Mouse (Mus musculus) hindbrain, embryonic 16.5 days (tissue): Measurements from ENCODE around the gene Slc25a31. TPM values are rescaled to one million over a fixed set of nuclear protein-coding genes. Genes with fewer than 3 reads are reported as not detected.

Experiments used
- ATAC-seq: fragments of 200-750 bp; cut with Nextera tagmentation; 2 replicates; pipeline ENCODE4 v1.8.0; 2017; ENCODE audit warnings: moderate TSS enrichment, moderate library complexity
- H3K27ac ChIP-seq: fragments of 300-500 bp; sonication (generic); 2 replicates; pipeline ENCODE4 v1.5.1; 2014; ENCODE audit warnings: low read depth, mild to moderate bottlenecking, control low read depth, low read length, moderate library complexity
- H3K27me3 ChIP-seq: fragments of 300-500 bp; sonication (generic); replicated peaks from 2 replicates; pipeline ENCODE4 v1.6.1; 2014; ENCODE audit warnings: low read length; ENCODE audit not compliant: control insufficient read depth, insufficient read depth
- H3K36me3 ChIP-seq: fragments of 300-500 bp; sonication (generic); 2 replicates; pipeline ENCODE4 v1.6.1; 2014; ENCODE audit warnings: mild to moderate bottlenecking, low read length, moderate library complexity, mixed read lengths; ENCODE audit not compliant: control insufficient read depth, insufficient read depth
- H3K4me1 ChIP-seq: fragments of 300-500 bp; sonication (generic); 2 replicates; pipeline ENCODE4 v1.6.1; 2014; ENCODE audit warnings: low read depth, low read length; ENCODE audit not compliant: control insufficient read depth, insufficient read depth
- H3K4me2 ChIP-seq: fragments of 300-500 bp; sonication (generic); 2 replicates; pipeline ENCODE4 v1.6.1; 2014; ENCODE audit warnings: mild to moderate bottlenecking, low read length, control low read depth, moderate library complexity
- H3K4me3 ChIP-seq: fragments of 300-500 bp; sonication (generic); 2 replicates; pipeline ENCODE4 v1.5.1; 2014; ENCODE audit warnings: mild to moderate bottlenecking, low read length, control low read depth, moderate library complexity
- H3K9ac ChIP-seq: fragments of 300-500 bp; sonication (generic); 2 replicates; pipeline ENCODE4 v1.6.1; 2014; ENCODE audit warnings: low read depth, mild to moderate bottlenecking, control low read depth, low read length, moderate library complexity
- H3K9me3 ChIP-seq: fragments of 300-500 bp; sonication (generic); 2 replicates; pipeline ENCODE4 v1.6.1; 2014; ENCODE audit warnings: mild to moderate bottlenecking, low read length, moderate library complexity; ENCODE audit not compliant: control insufficient read depth
- WGBS: fragments of 180-500 bp; shearing (Covaris S2); extraction: QIAGEN DNeasy Blood & Tissue Kit; methylation state at CpG from one replicate; pipeline ENCODE4 v1.1.7; 2014; 5-methylcytosine and 5-hydroxymethylcytosine counted together
- polyA plus RNA-seq: library from polyadenylated mRNA; unstranded; fragments of >200 nt; fragmentation: Nextera tagmentation; extraction: Ambion mirVana; gene quantifications from 2 replicates; pipeline ENCODE4 v1.2.1, GENCODE M21; 2015

Slc25a31 gene
- polyA plus RNA-seq, 1 experiment from 2014 or later, result 0.36 TPM

DNA sequence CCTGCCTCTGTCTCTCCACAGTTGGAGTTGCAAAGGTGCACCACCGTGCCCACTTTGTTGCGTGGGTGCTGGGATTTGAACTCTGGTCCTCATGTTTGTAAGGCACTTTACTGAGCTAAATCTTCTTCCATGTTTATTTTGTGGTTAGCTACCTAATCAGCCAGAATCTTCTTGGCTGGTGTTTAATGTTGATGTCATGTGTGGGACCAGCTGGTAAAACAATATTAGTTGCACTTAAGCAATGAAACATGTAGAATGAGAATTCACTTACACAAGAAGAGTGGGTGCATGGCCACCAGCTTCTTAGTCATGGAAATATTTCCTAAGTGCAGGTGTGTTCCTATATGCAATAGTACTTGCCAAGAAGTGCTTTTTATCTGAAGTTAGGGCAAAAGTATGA, 13.5 kb upstream of the Slc25a31 start:
- no peak overlapping the region for H3K9ac ChIP-seq
- WGBS, result 96% methylated on average over 2 of the region's 2 CpGs

DNA sequence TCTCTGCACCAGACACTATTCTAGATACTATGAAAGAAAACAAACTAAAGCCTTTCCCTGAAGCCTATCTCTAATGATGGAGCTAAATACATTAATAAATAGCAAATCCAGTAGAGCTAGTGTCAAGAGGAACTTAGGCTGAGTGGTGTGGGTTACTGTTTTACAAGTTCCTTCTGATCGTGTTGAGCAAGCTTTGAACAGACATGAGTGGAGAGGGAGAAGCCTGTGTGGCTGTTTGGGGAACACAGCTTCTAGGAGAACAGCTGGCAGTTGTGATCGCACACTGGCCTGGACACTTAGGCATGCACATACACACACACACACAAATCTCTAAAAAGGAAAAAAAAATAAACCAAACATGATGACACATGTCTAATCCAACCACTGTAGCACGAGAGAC, 9.8 kb upstream of the Slc25a31 start:
- Histone ChIP-seq H3K4me2 (no peak overlapping the region), H3K4me3 (no peak overlapping the region), H3K36me3 (no peaks in the 10 kb centered on the region; the same call in 1 of the 2 replicates), H3K9me3 (no peaks in the 10 kb centered on the region), H3K27me3 (no peaks in the 10 kb centered on the region), H3K9ac (no peak overlapping the region), H3K4me1 (no peaks in the 10 kb centered on the region), H3K27ac (no peak overlapping the region)
- WGBS, result 89% methylated on average over 3 of the region's 3 CpGs
- no peak for ATAC-seq

More for the DNA sequence above, 13.5 kb upstream of the Slc25a31 start:
- ATAC-seq, result no peak
- Histone ChIP-seq H3K4me3 (no peak overlapping the region), H3K27me3 (no peaks in the 10 kb centered on the region), H3K9me3 (no peaks in the 10 kb centered on the region), H3K36me3 (no peaks in the 10 kb centered on the region; the same call in 1 of the 2 replicates), H3K4me1 (no peaks in the 10 kb centered on the region), H3K4me2 (no peak overlapping the region), H3K27ac (no peak overlapping the region)

DNA sequence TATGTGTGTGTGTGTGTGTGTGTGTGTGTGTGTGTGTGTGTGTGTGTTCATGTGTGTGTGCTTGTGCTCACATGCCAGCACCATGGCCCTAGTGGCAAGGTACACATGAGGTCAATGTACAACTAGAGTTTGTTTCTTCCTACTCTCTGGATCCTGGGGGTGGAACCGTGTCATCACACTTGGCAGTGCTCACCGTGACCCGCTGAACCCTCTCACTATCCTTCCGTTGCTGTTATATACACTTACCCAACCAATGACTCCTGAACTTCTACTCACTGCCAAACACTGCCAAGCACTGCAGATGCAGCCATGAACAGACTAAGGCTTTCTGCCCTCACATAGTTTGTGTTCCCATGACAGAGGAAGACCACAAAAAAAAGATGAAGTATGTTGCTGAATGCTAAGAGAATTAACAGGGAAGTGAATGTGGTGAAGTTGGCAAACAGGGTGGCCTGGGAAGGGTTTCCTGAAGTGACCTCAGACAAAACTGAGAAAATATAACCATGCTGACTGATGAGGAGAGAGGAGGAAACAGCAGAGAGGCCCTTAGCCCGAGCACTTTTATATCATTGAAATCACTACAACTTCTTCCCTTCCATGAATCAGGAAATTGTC, 3.7 kb upstream of the Slc25a31 start:
- H3K36me3 ChIP-seq, result no peaks in the 10 kb centered on the region

DNA sequence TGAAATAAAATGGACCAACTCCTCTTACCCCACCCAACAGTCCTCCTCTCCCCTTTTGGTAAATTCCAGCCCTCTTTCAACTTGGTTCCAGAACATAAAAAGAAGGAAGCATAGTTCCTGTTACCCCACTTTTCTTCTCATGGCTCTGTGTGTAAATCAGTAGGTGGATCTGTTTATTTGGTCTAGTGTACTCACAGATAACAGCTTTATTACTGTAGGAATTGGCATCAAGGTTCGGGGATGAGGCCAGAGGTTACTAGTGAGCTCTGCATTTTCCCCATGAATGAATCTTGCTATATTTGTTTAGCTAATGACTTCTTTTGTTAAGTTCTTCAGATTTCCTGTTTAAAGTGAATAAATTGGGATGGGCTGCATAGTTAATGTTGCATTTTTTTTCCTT, 7.4 kb downstream of the Slc25a31 start:
- no peak overlapping the region for H3K27ac ChIP-seq
- no peaks in the 10 kb centered on the region for H3K27me3 ChIP-seq
- no peak for ATAC-seq
- no peak overlapping the region for H3K9ac ChIP-seq
- no peaks in the 10 kb centered on the region for H3K36me3 ChIP-seq
- no peaks in the 10 kb centered on the region for H3K9me3 ChIP-seq
- no peak overlapping the region for H3K4me3 ChIP-seq
- no peaks in the 10 kb centered on the region for H3K4me1 ChIP-seq
- H3K4me2 ChIP-seq, result no peak overlapping the region
- 64% methylated on average over 1 of the region's 1 CpGs for WGBS

More for the DNA sequence above, 3.7 kb upstream of the Slc25a31 start:
- Histone ChIP-seq H3K9me3 (peaks cover 2% of the 10 kb centered on the region; the same call in 1 of the 2 replicates), H3K4me1 (no peaks in the 10 kb centered on the region), H3K4me2 (no peak overlapping the region), H3K27me3 (no peaks in the 10 kb centered on the region), H3K27ac (no peak overlapping the region), H3K4me3 (no peak overlapping the region), H3K9ac (no peak overlapping the region)
- WGBS, result 83% methylated on average over 5 of the region's 5 CpGs
- no peak for ATAC-seq

DNA sequence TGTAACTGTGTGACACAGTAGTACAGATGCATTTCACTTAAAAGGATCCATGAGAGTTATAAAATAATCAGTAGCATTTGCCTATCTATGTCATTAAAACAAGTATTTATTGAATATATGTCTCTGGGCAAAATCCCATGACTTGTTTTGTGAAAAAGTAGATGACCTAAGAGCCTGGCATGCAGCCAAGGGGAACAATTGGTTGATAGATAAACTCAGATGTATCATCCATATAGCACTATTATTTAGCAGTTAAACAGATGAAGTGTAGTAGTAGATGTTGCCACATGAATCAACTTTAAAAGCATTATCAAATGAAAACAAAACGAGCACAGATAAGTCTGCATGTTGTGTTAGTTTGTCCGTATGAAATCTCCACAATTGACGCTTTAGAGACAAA, 10.4 kb downstream of the Slc25a31 start:
- Histone ChIP-seq H3K4me1 (no peaks in the 10 kb centered on the region), H3K27ac (no peak overlapping the region), H3K4me3 (no peak overlapping the region), H3K36me3 (no peaks in the 10 kb centered on the region), H3K9me3 (no peaks in the 10 kb centered on the region), H3K27me3 (no peaks in the 10 kb centered on the region), H3K9ac (no peak overlapping the region), H3K4me2 (no peak overlapping the region)
- WGBS, result 91% methylated on average over 3 of the region's 3 CpGs
- ATAC-seq, result no peak

DNA sequence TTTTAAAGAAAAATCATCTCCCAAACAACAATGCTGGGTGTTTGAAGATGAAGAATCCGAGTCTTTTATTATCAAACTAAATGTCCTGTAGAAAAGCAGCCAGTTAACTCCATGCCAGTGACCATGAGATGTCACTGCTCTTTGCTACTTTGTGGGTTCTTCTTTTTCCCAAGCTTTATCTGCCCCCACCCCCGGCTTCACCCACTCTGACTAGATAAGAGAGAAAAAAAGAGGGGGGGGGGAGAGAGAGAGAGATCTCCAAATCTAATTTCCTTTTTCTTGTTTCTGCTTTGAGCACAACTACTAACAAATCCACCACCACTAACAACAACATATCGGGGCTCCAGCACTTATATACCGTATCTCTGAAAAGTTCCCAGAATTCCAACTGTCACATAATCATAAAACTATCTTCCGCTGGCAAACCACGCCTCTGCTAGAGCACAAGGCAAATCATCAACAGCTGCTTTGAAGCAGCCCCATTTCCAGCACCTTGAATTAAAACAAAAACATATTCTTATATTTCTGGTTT, 29.8 kb downstream of the Slc25a31 start:
- Histone ChIP-seq H3K27ac (no peak overlapping the region), H3K4me2 (no peak overlapping the region), H3K9ac (no peak overlapping the region), H3K36me3 (no peaks in the 10 kb centered on the region), H3K4me3 (no peak overlapping the region), H3K9me3 (no peaks in the 10 kb centered on the region), H3K27me3 (no peaks in the 10 kb centered on the region), H3K4me1 (no peaks in the 10 kb centered on the region)
- WGBS, result 90% methylated on average over 6 of the region's 6 CpGs
- ATAC-seq, result no peak

DNA sequence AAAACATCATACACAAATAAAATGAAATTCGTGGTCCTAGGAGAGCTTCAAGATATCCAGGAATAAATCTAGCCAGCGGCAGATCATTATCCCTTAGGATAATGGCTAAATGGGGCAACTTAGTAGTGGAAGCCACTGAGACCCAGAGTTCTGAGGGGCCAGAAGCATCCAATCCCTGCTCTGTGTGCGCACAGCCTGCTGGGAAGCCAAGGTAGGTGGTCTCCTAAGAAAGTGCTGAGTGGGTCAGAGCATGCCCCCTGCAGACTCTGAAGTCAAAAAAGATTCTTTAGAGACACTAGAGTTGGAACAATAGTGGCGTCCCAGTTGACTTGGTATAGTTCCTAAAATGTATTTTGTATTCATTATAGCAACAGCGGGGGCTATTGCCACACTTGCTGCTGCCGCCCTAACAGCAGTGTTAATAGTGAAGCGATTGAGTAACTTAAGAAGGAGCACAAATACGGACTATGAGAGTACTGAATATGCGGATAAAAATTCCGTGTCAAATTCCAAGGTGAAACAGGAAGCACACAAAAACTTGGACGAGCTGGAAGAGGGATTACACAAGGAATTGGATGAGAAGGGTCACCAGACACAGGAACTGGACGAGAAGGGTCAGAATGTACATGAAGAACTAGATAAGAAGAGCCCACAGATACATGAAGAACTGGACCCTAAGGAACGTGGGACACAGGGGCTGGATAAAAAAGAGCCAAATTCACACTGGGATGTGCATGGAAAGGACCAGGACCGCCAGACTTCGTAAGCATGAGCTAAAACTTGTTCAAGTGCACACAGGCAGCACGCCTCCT, 35.6 kb downstream of the Slc25a31 start, which contains the start of gene Hspa4l:
Gene Hspa4l, plus strand, starts transcription at position 472 of the 812 bp plus-strand sequence.
- Histone ChIP-seq H3K4me2 (peak within 1 kb of the TSS; percentile 94), H3K36me3 (no peaks in the 10 kb centered on the region), H3K27me3 (no peaks in the 10 kb centered on the region), H3K4me3 (peak within 1 kb of the TSS; percentile 68), H3K9ac (peak within 1 kb of the TSS; percentile 87), H3K27ac (peak within 1 kb of the TSS; percentile 94), H3K9me3 (no peaks in the 10 kb centered on the region), H3K4me1 (peaks cover 11% of the 10 kb centered on the region)
- no peak for ATAC-seq
- 16% methylated on average over 16 of the region's 16 CpGs for WGBS

DNA sequence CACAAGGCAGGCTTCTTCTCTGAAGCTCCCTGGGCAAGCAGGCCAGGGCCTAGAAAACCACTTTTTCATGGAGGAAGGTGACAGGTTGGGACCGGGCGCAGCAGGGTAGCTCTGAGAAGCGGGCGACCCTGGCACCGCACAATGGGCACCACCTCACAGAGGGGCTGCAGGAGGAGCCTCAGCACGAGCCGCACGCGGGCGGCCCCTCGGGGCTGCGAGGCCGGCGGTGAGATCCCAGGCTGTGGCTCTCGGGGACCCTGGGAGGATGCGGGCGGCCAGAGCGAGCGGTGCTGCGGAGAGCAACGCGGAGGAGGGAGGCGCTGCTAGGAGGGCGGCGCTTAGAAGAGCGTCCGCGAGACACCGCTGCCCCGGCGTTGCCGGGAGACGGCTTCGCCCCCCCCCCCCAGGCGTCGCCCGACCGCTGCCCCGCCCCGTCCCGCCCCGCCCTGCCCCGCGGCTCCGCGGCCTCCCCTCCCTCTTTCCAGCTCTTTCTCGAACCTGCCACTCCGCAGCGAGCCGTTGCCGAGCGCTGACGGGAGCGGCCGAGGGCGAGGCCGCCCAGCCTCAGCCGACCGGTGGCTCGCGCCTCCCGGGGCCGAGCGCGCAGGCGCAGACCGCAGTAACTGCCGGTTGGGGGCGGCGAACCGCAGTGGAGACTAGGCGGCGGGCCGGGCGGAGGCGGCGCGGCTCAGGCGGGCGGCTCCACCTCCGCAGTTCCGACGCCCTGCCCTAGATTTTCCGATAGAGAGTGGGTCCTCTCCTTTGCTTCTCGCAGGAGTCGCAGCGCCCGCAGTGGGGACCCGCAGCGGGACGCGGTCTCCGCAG, 36.4 kb downstream of the Slc25a31 start:
- Histone ChIP-seq H3K4me2 (peak overlapping the region; percentile 94), H3K36me3 (no peaks in the 10 kb centered on the region), H3K27ac (peak overlapping the region; percentile 94), H3K9me3 (no peaks in the 10 kb centered on the region), H3K4me3 (peak overlapping the region; percentile 68), H3K4me1 (peaks cover 11% of the 10 kb centered on the region), H3K27me3 (no peaks in the 10 kb centered on the region), H3K9ac (peak overlapping the region; percentile 87)
- 0% methylated on average over 40 of the region's 93 CpGs for WGBS
- peak; percentile 98 for ATAC-seq
